Mouse (Mus musculus) erythroblast, embryonic 14.5 days (primary cell): Measurements from ENCODE around the gene Lgals3.

Experiments
- GATA1 ChIP-seq: IDR thresholded peaks from 2 replicates; pipeline ENCODE4 v1.6.1; 2012; ENCODE audit warnings: low read length, inconsistent platforms, mixed read lengths
- TAL1 ChIP-seq: IDR thresholded peaks from 3 replicates; pipeline ENCODE4 v1.6.1; 2012; ENCODE audit warnings: low read length, inconsistent platforms, mixed read lengths

DNA sequence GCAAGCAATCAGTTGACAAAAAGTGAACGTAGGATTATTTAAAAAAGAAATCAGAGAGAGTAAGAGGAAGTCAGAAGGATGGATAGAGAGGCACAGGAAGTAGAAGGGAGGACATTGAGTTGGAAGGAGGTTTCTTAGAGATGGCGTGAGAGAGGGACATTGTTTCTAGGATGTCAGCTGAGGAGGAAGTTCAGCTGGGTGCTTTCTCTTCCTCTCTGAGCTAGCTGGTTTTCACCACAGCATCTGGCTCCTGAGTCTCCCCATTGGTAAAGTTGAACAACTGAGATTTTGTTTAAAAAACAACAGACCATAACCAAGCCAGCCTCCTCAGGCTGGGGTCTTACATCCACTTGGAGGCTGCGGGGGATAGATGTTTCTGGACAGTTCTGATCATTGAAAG is 7.9 kb upstream of the Lgals3 start:
- TF ChIP-seq TAL1: no peak
- TF ChIP-seq GATA1: no peak
